Mouse (Mus musculus) hindlimb bud, embryonic 11.5 days (tissue): ENCODE measurements around the gene Gm16442.
"Not testable (repeated sequence)": the region's sequence is repeated elsewhere in the genome, so short reads cannot be mapped to it uniquely, and the experiment has no call there.

Experiments used
- DNase-seq: peaks from one replicate; pipeline ENCODE4 v3.0.0-alpha.2; 2012; ENCODE audit warnings: low read depth, low spot score; ENCODE audit errors: extremely low spot score

The Gm16442 gene

DNA sequence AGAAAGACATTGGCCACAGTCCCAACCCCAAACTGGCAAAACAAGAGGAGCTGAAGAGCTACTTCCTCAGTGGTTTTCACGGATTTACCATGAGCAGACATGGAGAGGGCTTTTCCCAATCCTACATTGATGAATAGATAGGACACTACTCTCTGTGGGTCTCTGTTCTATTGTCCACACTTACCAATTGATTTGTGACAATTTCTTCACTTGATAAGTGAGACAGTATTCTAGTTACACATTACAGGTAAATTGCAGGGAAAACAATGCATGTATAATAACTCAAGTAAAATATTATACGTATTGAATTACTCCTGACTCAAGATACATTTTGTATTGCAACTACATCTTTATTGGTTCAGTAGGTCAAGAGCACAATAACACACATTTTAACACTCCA is at the start of gene Gm16442:
Gm16442 (minus strand) TSS at position 101 of the 400 bp plus-strand sequence.
- not testable (repeated sequence) for DNase-seq

DNA sequence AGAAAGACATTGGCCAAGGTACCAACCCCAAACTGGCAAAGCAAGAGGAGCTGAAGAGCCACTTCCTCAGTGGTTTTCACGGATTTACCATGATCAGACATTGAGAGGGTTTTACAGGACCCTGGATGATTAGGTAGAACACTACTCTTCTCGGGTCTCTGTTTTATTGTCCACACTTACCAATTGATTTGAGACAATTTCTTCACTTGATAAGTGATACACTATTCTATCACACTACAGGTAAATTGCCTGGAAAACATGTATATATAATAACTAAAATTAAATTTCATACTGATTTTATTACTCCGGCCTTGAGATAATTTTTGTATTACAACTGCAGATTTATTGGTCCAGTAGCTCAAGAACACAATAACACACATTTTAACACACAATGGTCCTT is 45.9 kb upstream of the Gm16442 start, which contains the start of gene Vmn1r94:
Vmn1r94 (minus strand) TSS at position 101 of the 400 bp plus-strand sequence.
- DNase-seq = not testable (repeated sequence)

DNA sequence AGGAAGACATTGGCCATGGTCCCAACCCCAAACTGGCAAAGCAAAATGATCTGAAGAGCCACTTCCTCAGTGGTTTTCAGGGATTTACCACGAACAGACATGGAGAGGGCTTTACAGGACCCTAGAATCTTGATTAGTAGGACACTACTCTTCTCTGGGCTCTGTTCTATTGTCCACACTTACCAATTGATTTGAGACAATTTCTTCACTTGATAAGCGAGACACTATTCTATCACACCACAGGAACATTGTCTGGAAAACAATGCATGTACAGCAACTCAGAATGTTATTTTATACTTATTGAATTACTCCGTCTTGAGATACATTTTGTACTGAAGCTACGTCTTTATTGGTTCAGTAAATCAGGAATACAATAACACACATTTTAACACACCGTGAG is 16.6 kb upstream of the Gm16442 start, which contains the start of gene Vmn1r93:
Vmn1r93 (minus strand) TSS at position 101 of the 400 bp plus-strand sequence.
- not testable (repeated sequence) for DNase-seq

DNA sequence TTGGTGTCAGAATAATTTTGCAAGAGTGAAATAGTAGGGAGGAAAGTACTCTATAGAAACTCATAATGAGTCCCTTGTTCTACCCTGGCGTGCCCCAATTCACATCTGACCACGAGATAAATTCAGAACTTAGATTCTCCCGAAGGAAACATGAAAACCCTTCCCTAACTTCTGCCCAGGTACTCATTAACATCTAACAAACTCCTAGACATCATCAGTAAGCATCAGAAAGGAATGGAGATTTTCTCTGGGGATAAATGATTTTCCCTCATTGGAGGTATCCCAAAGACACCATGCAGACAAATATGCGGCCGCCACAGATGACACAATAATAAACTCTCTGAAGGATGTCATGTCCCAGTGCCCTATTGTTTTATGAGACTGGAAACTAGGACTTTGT is 23.0 kb downstream of the Gm16442 start, which contains the start of gene Vmn1r91:
Vmn1r91 (plus strand) TSS at position 301 of the 400 bp plus-strand sequence.
- DNase-seq = not testable (repeated sequence)

DNA sequence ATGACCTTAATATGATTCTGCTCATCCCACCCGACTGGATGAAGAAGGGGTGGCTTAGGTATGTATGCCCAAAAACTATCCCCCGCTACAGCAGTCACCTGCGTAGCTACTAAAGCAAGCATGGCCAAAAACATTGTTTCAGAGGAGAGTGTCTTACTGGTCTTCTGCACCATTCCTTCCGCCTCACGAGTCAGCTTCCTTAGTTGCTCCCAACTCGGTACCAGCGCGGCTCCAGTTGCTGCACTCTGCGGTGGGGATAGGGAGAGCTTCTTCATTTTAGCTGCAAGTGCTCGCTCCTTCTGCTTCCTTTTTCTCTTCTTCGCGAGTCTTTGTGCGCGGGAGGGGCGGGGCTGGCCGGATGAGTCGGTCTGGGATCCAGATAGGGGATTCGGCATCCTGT is 44.3 kb downstream of the Gm16442 start:
- not testable (repeated sequence) for DNase-seq
